Mouse (Mus musculus): Measurements from ENCODE around the gene Ankrd2. TPM values are rescaled to one million over a fixed set of nuclear protein-coding genes. Genes with fewer than 3 reads are reported as not detected.

Ankrd2 gene
- polyA plus RNA-seq, 2 experiments: 0.08 TPM; not detected in 1

DNA sequence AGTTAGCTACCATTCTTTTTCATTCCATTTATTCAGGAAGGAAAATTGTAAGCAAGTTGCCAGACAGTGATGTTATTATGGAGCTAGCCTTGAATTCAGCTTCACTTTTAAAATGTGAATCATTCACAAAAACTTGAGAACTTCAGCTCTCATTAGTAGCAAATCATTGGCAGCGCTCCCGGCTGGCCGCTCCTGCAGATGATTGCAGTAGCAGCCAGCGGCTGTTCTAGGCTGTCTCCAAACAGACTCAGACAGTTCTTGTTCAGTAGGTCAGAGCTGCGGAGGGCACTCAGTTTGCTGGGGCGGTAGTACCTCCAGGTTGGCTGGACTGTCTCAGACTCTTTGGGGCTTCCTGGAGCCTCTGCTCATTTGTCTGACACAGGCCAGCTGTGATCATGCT, 42.3 kb upstream of the Ankrd2 start:
- WGBS (ENCODE audit: insufficient replicate concordance): 82% methylated on average over 6 of the region's 6 CpGs
- no peak overlapping the region for H3K27ac ChIP-seq
- ATAC-seq (ENCODE audit: insufficient read depth) (no peak), DNase-seq (ENCODE audit: low read depth in 3 of 3, low spot score in 3 of 3) (no peak)
- TF ChIP-seq CTCF (IDR thresholded peaks at IDR 0.05; ENCODE audit: low read depth) (no peak), EP300 (IDR thresholded peaks at IDR 0.05; ENCODE audit: low read depth) (no peak)
- no peak overlapping the region for H3K4me2 ChIP-seq (ENCODE audit: low read depth)
- no peaks in the 10 kb centered on the region for H3K27me3 ChIP-seq (ENCODE audit: control insufficient read depth, insufficient read depth, low read length)
- H3K9ac ChIP-seq (replicated peaks): no peak overlapping the region
- H3K9me3 ChIP-seq (ENCODE audit: control insufficient read depth, low read length): no peaks in the 10 kb centered on the region
- no peaks in the 10 kb centered on the region for H3K36me3 ChIP-seq (replicated peaks; ENCODE audit: control insufficient read depth, insufficient read depth, low read depth)
- H3K4me3 ChIP-seq (ENCODE audit: insufficient read depth in 1 of 2, low read depth in 2 of 2, low read length in 2 of 2): no peak overlapping the region
- no peaks in the 10 kb centered on the region for H3K4me1 ChIP-seq (replicated peaks; ENCODE audit: control insufficient read depth in 2 of 2, insufficient read depth in 2 of 2, low read length in 1 of 2)

DNA sequence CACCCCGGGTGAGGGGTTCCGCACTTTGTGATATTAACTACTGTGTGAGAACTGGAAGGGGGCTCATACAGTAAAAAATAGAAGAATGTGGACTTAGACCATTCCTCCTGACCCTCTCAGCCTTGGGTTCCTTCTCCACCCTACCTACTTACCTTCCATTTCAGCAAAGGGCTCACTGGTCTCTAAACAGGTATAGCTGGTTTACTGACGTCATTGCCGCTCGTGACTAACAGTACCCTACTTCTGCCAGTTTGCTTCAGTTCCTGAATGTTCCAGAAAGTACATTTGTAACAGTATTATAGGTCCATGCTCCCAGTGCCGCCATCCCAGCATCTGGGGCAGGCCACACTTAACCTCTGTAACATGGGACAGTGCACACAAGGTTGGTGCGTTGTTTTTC, 41.8 kb upstream of the Ankrd2 start:
- Histone ChIP-seq H3K4me2 (ENCODE audit: low read depth) (no peak overlapping the region), H3K27me3 (ENCODE audit: control insufficient read depth, insufficient read depth, low read length) (no peaks in the 10 kb centered on the region), H3K27ac (no peak overlapping the region), H3K9ac (replicated peaks) (no peak overlapping the region), H3K9me3 (ENCODE audit: control insufficient read depth, low read length) (no peaks in the 10 kb centered on the region), H3K4me3 (ENCODE audit: insufficient read depth in 1 of 2, low read depth in 2 of 2, low read length in 2 of 2) (no peak overlapping the region), H3K36me3 (replicated peaks; ENCODE audit: control insufficient read depth, insufficient read depth, low read depth) (no peaks in the 10 kb centered on the region), H3K4me1 (replicated peaks; ENCODE audit: control insufficient read depth in 2 of 2, insufficient read depth in 2 of 2, low read length in 1 of 2) (no peaks in the 10 kb centered on the region; a peak in 1 of 4 replicates)
- no peak for ATAC-seq (ENCODE audit: insufficient read depth)
- WGBS (ENCODE audit: insufficient replicate concordance): 77% methylated on average over 7 of the region's 7 CpGs
- no peak for TF ChIP-seq CTCF (IDR thresholded peaks at IDR 0.05; ENCODE audit: low read depth)
- no peak for TF ChIP-seq EP300 (IDR thresholded peaks at IDR 0.05; ENCODE audit: low read depth)
- DNase-seq (ENCODE audit: low read depth in 3 of 3, low spot score in 3 of 3): no peak

DNA sequence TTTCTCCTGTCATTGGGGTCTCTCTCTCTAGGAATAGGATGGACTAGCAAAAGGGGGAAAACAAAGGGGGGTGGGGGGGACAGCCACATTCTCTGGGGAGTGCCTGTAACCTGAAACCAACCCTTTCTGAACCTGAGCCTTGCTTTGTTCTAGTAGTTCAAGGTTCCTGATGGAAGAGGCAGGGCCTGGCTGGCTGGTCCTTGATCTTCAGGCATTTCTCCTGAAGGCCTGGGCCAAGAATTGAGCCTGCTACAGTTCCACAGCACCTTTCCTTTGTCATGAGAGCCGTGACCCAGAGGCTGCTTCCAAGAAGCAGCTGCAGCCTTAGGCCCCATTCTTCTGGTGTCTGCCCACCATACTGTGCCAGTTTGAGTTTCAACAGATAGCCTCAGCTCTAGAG, 40.3 kb upstream of the Ankrd2 start:
- WGBS (ENCODE audit: insufficient replicate concordance): 76% methylated on average over 1 of the region's 1 CpGs
- no peak overlapping the region for H3K9ac ChIP-seq (replicated peaks)
- H3K4me2 ChIP-seq (ENCODE audit: low read depth): no peak overlapping the region
- H3K27ac ChIP-seq: no peak overlapping the region
- no peaks in the 10 kb centered on the region for H3K9me3 ChIP-seq (ENCODE audit: control insufficient read depth, low read length)
- no peaks in the 10 kb centered on the region for H3K27me3 ChIP-seq (ENCODE audit: control insufficient read depth, insufficient read depth, low read length)
- no peak for ATAC-seq (ENCODE audit: insufficient read depth)
- TF ChIP-seq EP300 (IDR thresholded peaks at IDR 0.05; ENCODE audit: low read depth) (no peak), CTCF (IDR thresholded peaks at IDR 0.05; ENCODE audit: low read depth) (no peak)
- no peaks in the 10 kb centered on the region for H3K36me3 ChIP-seq (replicated peaks; ENCODE audit: control insufficient read depth, insufficient read depth, low read depth)
- H3K4me3 ChIP-seq (ENCODE audit: insufficient read depth in 1 of 2, low read depth in 2 of 2, low read length in 2 of 2): no peak overlapping the region
- H3K4me1 ChIP-seq (replicated peaks; ENCODE audit: control insufficient read depth in 2 of 2, insufficient read depth in 2 of 2, low read length in 1 of 2): peaks cover 0 to 2% of the 10 kb centered on the region in 2 experiments; a peak in 2 of 4 replicates
- DNase-seq (ENCODE audit: low read depth in 3 of 3, low spot score in 3 of 3): no peak

DNA sequence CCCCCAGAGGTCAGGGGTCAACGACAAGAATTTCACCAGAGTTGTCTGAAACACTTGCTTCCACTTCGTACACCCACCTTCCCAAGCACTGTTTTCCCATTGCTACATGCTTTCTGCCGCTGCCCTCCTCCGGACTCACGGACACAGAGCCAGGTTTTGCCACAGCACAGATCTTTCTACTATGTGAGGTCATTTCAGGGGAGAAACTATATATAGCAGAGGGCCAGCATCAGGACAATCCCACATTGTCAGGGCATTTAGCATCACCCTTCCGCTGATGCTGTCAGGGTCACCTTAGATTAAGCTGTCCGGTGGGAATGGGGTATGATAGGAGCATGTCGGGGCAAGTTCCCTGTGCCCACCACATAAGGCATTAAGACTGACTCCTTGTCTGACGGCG, 38.7 kb upstream of the Ankrd2 start:
- no peak for ATAC-seq (ENCODE audit: insufficient read depth)
- TF ChIP-seq CTCF (IDR thresholded peaks at IDR 0.05; ENCODE audit: low read depth) (no peak), EP300 (IDR thresholded peaks at IDR 0.05; ENCODE audit: low read depth) (no peak)
- no peaks in the 10 kb centered on the region for H3K27me3 ChIP-seq (ENCODE audit: control insufficient read depth, insufficient read depth, low read length)
- H3K9me3 ChIP-seq (ENCODE audit: control insufficient read depth, low read length): no peaks in the 10 kb centered on the region
- H3K4me3 ChIP-seq (ENCODE audit: insufficient read depth in 1 of 2, low read depth in 2 of 2, low read length in 2 of 2): no peak overlapping the region
- H3K9ac ChIP-seq (replicated peaks): no peak overlapping the region
- H3K4me2 ChIP-seq (ENCODE audit: low read depth): no peak overlapping the region
- H3K27ac ChIP-seq: no peak overlapping the region
- no peak for DNase-seq (ENCODE audit: low read depth in 3 of 3, low spot score in 3 of 3)
- H3K36me3 ChIP-seq (replicated peaks; ENCODE audit: control insufficient read depth, insufficient read depth, low read depth): no peaks in the 10 kb centered on the region
- WGBS (ENCODE audit: insufficient replicate concordance): 76% methylated on average over 10 of the region's 10 CpGs
- peaks cover 0 to 10% of the 10 kb centered on the region in 2 experiments; a peak in 2 of 4 replicates for H3K4me1 ChIP-seq (replicated peaks; ENCODE audit: control insufficient read depth in 2 of 2, insufficient read depth in 2 of 2, low read length in 1 of 2)

DNA sequence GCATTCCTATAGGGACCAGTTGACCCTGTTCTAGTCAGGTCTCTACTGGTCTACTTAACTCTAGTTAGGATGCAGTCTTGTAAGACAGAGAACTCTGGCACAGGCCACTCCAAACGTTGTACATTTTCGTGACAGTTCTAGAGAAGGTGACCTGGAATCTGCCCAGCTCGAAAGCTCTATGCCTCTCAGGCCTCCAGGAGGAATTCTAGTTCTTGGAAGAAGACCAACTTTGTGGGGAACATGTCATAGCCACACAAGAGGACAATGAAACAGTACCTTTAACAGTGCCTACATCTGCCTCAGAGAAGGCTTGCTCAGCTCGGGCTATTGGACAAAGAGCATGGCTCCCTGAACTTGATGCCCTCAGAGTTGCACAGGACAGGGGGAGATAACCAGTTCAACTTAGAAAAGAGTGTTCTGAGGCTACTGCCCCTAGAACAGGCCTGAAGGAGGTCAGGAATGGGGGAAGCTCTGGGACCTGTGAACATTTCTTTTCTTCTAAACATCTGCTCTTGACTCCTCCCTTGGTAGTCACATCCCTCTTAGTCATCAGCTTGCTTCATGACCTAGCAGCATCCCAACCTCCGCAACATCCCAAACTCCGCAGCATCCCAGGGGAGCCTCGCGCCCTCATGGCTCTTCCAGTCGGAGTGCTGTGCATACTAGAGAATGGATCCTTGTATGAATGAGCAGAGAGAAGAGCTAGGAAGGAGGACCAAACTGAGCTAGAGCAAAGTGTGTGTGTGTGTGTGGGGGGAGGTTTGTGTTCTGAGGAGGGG, 36.8 kb upstream of the Ankrd2 start:
- Histone ChIP-seq H3K27ac (no peak overlapping the region), H3K4me3 (ENCODE audit: insufficient read depth in 1 of 2, low read depth in 2 of 2, low read length in 2 of 2) (no peak overlapping the region), H3K9ac (replicated peaks) (no peak overlapping the region), H3K4me2 (ENCODE audit: low read depth) (no peak overlapping the region), H3K9me3 (ENCODE audit: control insufficient read depth, low read length) (no peaks in the 10 kb centered on the region), H3K27me3 (ENCODE audit: control insufficient read depth, insufficient read depth, low read length) (no peaks in the 10 kb centered on the region), H3K36me3 (replicated peaks; ENCODE audit: control insufficient read depth, insufficient read depth, low read depth) (no peaks in the 10 kb centered on the region), H3K4me1 (replicated peaks; ENCODE audit: control insufficient read depth in 2 of 2, insufficient read depth in 2 of 2, low read length in 1 of 2) (peaks cover 0 to 10% of the 10 kb centered on the region in 2 experiments; a peak in 2 of 4 replicates)
- WGBS (ENCODE audit: insufficient replicate concordance): 74% methylated on average over 9 of the region's 9 CpGs
- no peak for DNase-seq (ENCODE audit: low read depth in 3 of 3, low spot score in 3 of 3)
- no peak for ATAC-seq (ENCODE audit: insufficient read depth)
- TF ChIP-seq CTCF (IDR thresholded peaks at IDR 0.05; ENCODE audit: low read depth) (no peak), EP300 (IDR thresholded peaks at IDR 0.05; ENCODE audit: low read depth) (no peak)
